Mouse (Mus musculus): Measurements from ENCODE around the gene Myof. TPM values are rescaled to one million over a fixed set of nuclear protein-coding genes. Genes with fewer than 3 reads are reported as not detected.

Gene Myof
- polyA plus RNA-seq, 1 experiment = 4.8 TPM

DNA sequence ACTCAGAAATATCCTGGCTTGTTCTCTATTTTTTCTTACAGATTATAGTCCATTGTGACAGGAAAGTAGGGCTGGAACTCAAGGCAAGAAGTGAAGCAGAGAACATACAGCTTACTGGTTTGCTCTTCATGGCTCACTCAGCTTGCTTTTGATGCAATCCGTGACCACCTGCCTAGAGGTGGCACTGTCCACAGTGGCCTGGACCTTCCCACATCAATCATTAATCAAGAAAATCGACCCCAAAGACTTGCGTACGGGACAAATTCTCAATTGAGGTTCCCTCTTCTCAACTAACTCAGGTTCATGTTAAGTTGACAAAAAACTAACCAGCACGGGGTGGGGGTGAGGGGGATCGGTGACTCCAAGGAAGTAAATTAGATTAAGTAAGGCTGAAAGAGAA, 176.4 kb downstream of the Myof start:
- Histone ChIP-seq H3K4me3 (ENCODE audit: low read depth, low read length) (no peak overlapping the region), H3K4me1 (ENCODE audit: control insufficient read depth, insufficient read depth, insufficient read length, low read length) (no peaks in the 10 kb centered on the region), H3K27me3 (ENCODE audit: control insufficient read depth, insufficient read depth, low read length) (no peaks in the 10 kb centered on the region), H3K27ac (ENCODE audit: insufficient read depth, low read depth, low read length) (no peak overlapping the region), H3K36me3 (ENCODE audit: control insufficient read depth, insufficient read depth, low read length) (no peaks in the 10 kb centered on the region)
- TF ChIP-seq POLR2A (IDR thresholded peaks at IDR 0.05; ENCODE audit: low read depth, low read length) (no peak), CTCF (IDR thresholded peaks at IDR 0.05; ENCODE audit: extremely low read depth, insufficient read length, insufficient replicate concordance, low read depth, low read length) (no peak)
- WGBS = 79% methylated on average over 6 of the region's 6 CpGs

DNA sequence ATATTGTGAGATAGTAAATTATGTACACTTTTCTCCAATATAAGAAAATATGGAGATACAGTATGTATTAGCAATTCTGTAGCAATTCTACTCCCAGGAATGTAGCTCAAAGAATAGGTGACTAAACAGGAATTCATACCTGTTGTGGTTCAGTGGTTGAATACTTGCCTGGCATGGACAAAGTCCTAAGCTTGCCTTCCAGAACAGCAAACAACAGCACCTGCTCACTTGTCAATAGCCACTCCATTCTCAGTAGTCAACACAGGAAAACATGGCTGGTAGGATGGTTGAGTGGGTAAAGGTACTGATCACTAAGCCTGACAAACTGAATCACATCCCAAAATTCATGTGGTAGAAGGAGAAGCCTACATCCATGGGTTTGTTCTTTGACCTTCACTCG, 182.2 kb downstream of the Myof start:
- Histone ChIP-seq H3K4me1 (ENCODE audit: control insufficient read depth, insufficient read depth, insufficient read length, low read length) (no peaks in the 10 kb centered on the region), H3K4me3 (ENCODE audit: low read depth, low read length) (no peak overlapping the region), H3K27ac (ENCODE audit: insufficient read depth, low read depth, low read length) (no peak overlapping the region), H3K36me3 (ENCODE audit: control insufficient read depth, insufficient read depth, low read length) (no peaks in the 10 kb centered on the region), H3K27me3 (ENCODE audit: control insufficient read depth, insufficient read depth, low read length) (no peaks in the 10 kb centered on the region)
- 87% methylated on average over 1 of the region's 1 CpGs for WGBS
- TF ChIP-seq POLR2A (IDR thresholded peaks at IDR 0.05; ENCODE audit: low read depth, low read length) (no peak), CTCF (IDR thresholded peaks at IDR 0.05; ENCODE audit: extremely low read depth, insufficient read length, insufficient replicate concordance, low read depth, low read length) (no peak)

DNA sequence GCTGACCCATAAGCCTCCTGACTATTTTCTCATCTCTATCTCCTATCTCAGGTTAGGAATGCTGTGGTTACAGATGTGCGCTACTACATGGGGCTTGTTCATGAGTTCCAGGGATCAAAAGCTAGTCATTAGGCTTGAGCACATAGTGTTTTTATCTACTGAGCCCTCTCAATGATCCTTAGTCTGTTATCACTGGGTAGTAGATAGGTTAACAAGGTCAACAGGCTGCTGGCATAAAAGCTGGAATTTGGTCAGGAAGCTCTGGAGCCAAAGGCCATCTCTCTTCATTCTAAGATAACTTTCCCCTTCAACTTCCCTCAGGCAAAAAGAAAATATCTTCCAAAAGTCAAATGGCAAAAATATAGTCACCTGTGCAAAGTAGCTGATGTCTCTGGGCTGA, 183.1 kb downstream of the Myof start:
- TF ChIP-seq CTCF (IDR thresholded peaks at IDR 0.05; ENCODE audit: extremely low read depth, insufficient read length, insufficient replicate concordance, low read depth, low read length) (no peak), POLR2A (IDR thresholded peaks at IDR 0.05; ENCODE audit: low read depth, low read length) (no peak)
- Histone ChIP-seq H3K36me3 (ENCODE audit: control insufficient read depth, insufficient read depth, low read length) (no peaks in the 10 kb centered on the region), H3K4me3 (ENCODE audit: low read depth, low read length) (no peak overlapping the region), H3K27me3 (ENCODE audit: control insufficient read depth, insufficient read depth, low read length) (no peaks in the 10 kb centered on the region), H3K27ac (ENCODE audit: insufficient read depth, low read depth, low read length) (no peak overlapping the region), H3K4me1 (ENCODE audit: control insufficient read depth, insufficient read depth, insufficient read length, low read length) (no peaks in the 10 kb centered on the region)
- 51% methylated on average over 1 of the region's 1 CpGs for WGBS

DNA sequence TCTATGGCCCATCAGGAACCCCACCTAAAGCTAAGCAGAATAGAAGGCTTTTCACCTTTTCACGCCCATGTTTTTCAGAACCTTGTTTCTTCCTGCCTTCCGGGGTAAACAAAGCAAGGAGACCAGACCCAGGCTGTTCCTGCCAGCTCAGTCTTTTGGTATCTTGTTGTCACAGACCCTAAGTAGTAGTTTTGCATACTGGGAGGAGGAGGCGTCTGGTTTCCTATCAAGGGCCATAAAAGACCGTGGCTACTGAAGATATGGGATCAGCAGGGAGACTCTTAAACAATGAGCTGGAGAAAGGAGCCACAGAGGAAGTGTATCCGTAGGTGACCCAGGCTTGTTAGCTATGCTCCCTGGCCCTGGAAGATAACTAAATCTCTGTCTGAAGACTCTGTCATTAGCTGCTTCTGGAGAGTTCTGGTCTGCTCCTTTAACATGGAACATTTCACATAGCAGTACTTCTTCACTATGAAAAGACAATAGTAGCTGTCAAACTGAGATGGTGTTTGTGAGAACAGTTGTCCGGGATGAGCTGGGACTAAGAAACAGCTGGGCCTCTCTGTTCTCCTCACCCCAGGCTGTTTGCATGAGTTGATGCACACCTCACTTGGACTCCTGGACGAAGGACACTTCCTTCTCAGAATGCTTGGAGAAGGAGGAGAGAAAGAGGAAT, 184.8 kb downstream of the Myof start:
- no peaks in the 10 kb centered on the region for H3K36me3 ChIP-seq (ENCODE audit: control insufficient read depth, insufficient read depth, low read length)
- H3K4me1 ChIP-seq (ENCODE audit: control insufficient read depth, insufficient read depth, insufficient read length, low read length) = no peaks in the 10 kb centered on the region
- 43% methylated on average over 7 of the region's 7 CpGs for WGBS
- H3K27ac ChIP-seq (ENCODE audit: insufficient read depth, low read depth, low read length) = no peak overlapping the region
- H3K27me3 ChIP-seq (ENCODE audit: control insufficient read depth, insufficient read depth, low read length) = no peaks in the 10 kb centered on the region
- no peak for TF ChIP-seq POLR2A (IDR thresholded peaks at IDR 0.05; ENCODE audit: low read depth, low read length)
- TF ChIP-seq CTCF (IDR thresholded peaks at IDR 0.05; ENCODE audit: extremely low read depth, insufficient read length, insufficient replicate concordance, low read depth, low read length) = no peak
- no peak overlapping the region for H3K4me3 ChIP-seq (ENCODE audit: low read depth, low read length)

DNA sequence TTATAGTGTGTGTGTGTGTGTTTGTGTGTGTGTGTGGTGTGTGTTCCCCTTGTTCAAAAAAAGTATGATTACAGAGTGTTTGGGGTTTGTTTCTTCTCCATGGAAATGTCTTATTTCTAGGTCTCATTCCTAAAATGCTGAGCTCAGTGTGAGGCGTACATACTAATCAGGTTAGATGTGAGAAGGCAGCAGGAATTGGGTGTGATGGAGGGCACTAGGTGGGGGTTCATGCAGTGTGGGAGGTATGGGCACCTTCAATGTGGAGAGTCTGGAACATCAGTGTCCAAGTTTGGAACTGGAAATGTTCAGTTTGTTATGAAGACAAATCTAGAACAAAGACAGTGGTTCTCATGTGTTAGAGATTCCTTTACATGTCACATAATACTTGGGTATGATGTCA, 191.3 kb downstream of the Myof start:
- TF ChIP-seq CTCF (IDR thresholded peaks at IDR 0.05; ENCODE audit: extremely low read depth, insufficient read length, insufficient replicate concordance, low read depth, low read length) (no peak), POLR2A (IDR thresholded peaks at IDR 0.05; ENCODE audit: low read depth, low read length) (no peak)
- Histone ChIP-seq H3K4me3 (ENCODE audit: low read depth, low read length) (no peak overlapping the region), H3K36me3 (ENCODE audit: control insufficient read depth, insufficient read depth, low read length) (no peaks in the 10 kb centered on the region), H3K4me1 (ENCODE audit: control insufficient read depth, insufficient read depth, insufficient read length, low read length) (no peaks in the 10 kb centered on the region), H3K27me3 (ENCODE audit: control insufficient read depth, insufficient read depth, low read length) (no peaks in the 10 kb centered on the region), H3K27ac (ENCODE audit: insufficient read depth, low read depth, low read length) (no peak overlapping the region)
- 80% methylated on average over 1 of the region's 1 CpGs for WGBS

DNA sequence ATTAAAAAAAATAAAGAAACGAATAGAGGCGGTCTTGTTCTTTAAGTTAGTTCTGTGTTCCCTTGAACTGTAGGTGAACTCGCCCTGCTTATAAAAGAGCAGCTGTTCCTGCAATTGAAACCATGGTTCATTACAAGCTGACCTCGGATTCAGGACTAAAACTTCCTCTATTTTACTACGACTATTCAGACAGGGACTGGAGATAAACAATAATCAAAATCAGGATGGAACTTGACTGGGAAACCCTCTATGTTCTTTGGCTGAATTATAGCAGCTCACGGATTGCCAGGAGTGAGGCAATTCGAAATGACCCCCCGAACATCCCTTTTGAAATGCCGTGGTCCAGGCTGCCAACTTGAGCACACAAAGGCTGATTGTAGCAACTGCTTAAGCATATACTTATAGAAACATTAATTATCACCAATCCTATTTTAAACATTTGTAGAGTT, 191.8 kb downstream of the Myof start:
- no peaks in the 10 kb centered on the region for H3K27me3 ChIP-seq (ENCODE audit: control insufficient read depth, insufficient read depth, low read length)
- 21% methylated on average over 9 of the region's 9 CpGs for WGBS
- no peaks in the 10 kb centered on the region for H3K4me1 ChIP-seq (ENCODE audit: control insufficient read depth, insufficient read depth, insufficient read length, low read length)
- TF ChIP-seq CTCF (IDR thresholded peaks at IDR 0.05; ENCODE audit: extremely low read depth, insufficient read length, insufficient replicate concordance, low read depth, low read length) (no peak), POLR2A (IDR thresholded peaks at IDR 0.05; ENCODE audit: low read depth, low read length) (no peak)
- no peaks in the 10 kb centered on the region for H3K36me3 ChIP-seq (ENCODE audit: control insufficient read depth, insufficient read depth, low read length)
- no peak overlapping the region for H3K27ac ChIP-seq (ENCODE audit: insufficient read depth, low read depth, low read length)
- H3K4me3 ChIP-seq (ENCODE audit: low read depth, low read length) = no peak overlapping the region

Other genes starting within 250 kb of the Myof start
- gene Cep55, start 11.4 kb upstream of the Myof start, polyA plus RNA-seq (2012; rRNA removed) = 0.56 and 0.84 TPM in 2 replicates
- gene Ffar4, start 53.5 kb upstream of the Myof start, polyA plus RNA-seq (2012; rRNA removed) = 5.5 and 7.1 TPM in 2 replicates
- 4.5 and 6.3 TPM in 2 replicates for gene Rbp4, start 81.7 kb upstream of the Myof start, polyA plus RNA-seq (2012; rRNA removed)
- gene Pde6c, start 89.2 kb upstream of the Myof start, polyA plus RNA-seq (2012; rRNA removed) = not detected in 2 replicates
- gene Fra10ac1, start 180.6 kb upstream of the Myof start, polyA plus RNA-seq (2012; rRNA removed) = 0.69 and 2.2 TPM in 2 replicates
- gene Lgi1, start 221.0 kb upstream of the Myof start, polyA plus RNA-seq (2012; rRNA removed) = not detected in 2 replicates